20 mouse cellular contexts compared by ENCODE assay signal in genomic region chr7:45166950-45167401, GRCm38 (mm10). TPM values are rescaled to one million over a fixed set of nuclear protein-coding genes. Genes with fewer than 3 reads are reported as not detected.
DNase-seq lines count a peak whose midpoint lies in the region; ATAC-seq and TF ChIP-seq lines count a peak whose summit lies in the region.
"Had no signal": no experiment of that assay in that cellular context is flagged by ENCODE, and none has a peak within 500 bp of the region (broad histone marks: within the 10 kb centered on the region; RNA-seq: fewer than 3 reads in every experiment).

No protein-coding gene starts in this region.

- peak; percentile 11; the same call in 1 of the 2 replicates for ATAC-seq in frontal cortex, adult (ENCODE audit: low TSS enrichment)
- ATAC-seq in forebrain, embryonic 16.5 days, result no peak
- no peak for ATAC-seq in megakaryocyte progenitor cell, adult 5-6 weeks (replicated peaks; ENCODE audit: poor library complexity)

- no peak overlapping the region for H3K27ac ChIP-seq in ES-E14 (ENCODE audit: insufficient read depth, low read depth, low read length, poor library complexity, severe bottlenecking)
- H3K27ac ChIP-seq in forebrain, embryonic 16.5 days (ENCODE audit: low read length), result peak overlapping the region; percentile 58
- H3K27ac ChIP-seq: embryonic facial prominence, embryonic 10.5 days; heart, embryonic 13.5 days; hindbrain, embryonic 13.5 days; liver, embryonic 15.5 days; midbrain, embryonic 12.5 days; stomach, embryonic 15.5 days had no signal

- in situ Hi-C loops in ES-E14 (cut with MboI; ENCODE audit: low sequenced_read_pairs in 2 of 2, unreplicated experiment in 2 of 2), result no loop called here

- no peaks in the 10 kb centered on the region for H3K36me3 ChIP-seq in ES-E14 (ENCODE audit: control insufficient read depth, insufficient read depth, low read length, poor library complexity, severe bottlenecking)
- H3K36me3 ChIP-seq in forebrain, embryonic 16.5 days (ENCODE audit: control insufficient read depth, insufficient read depth), result no peaks in the 10 kb centered on the region
- H3K36me3 ChIP-seq: embryonic facial prominence, embryonic 10.5 days; hindbrain, embryonic 13.5 days; liver, embryonic 15.5 days; midbrain, embryonic 12.5 days; stomach, embryonic 15.5 days had no signal

- intact Hi-C loops in heart, postnatal 36 days (cut with DNase I), result no loop called here

- peak overlapping the region; percentile 44 for H3K4me2 ChIP-seq in forebrain, embryonic 16.5 days (ENCODE audit: low read length)
- H3K4me2 ChIP-seq: heart, embryonic 13.5 days; liver, embryonic 15.5 days; stomach, embryonic 15.5 days had no signal

- DNase-seq in frontal cortex, postnatal 25 days (ENCODE audit: low spot score in 2 of 2), result no peak
- DNase-seq in ES-E14 (ENCODE audit: low read depth, low spot score) (no peak), MN1 (ENCODE audit: low spot score) (no peak)
- DNase-seq in cerebellum, postnatal 10 days, result peak; percentile 59 to 70
- no peak for DNase-seq in heart, postnatal 36 days
- DNase-seq: adrenal gland, adult 2 months; gastrocnemius, postnatal 25 days; kidney, adult 8-10 months; thymus, postnatal 14 days had no signal

- H3K4me1 ChIP-seq in ES-E14 (ENCODE audit: control insufficient read depth in 2 of 2, insufficient read depth in 2 of 2, low read length in 2 of 2, poor library complexity in 1 of 2), result peaks cover 4 to 25% of the 10 kb centered on the region in 2 experiments; a peak in 3 of 4 replicates
- peaks cover 44% of the 10 kb centered on the region for H3K4me1 ChIP-seq in forebrain, embryonic 16.5 days (replicated peaks; ENCODE audit: control insufficient read depth, insufficient read depth, low read length)

- H3K9ac ChIP-seq in ES-E14 (ENCODE audit: insufficient read depth, low read depth, low read length, poor library complexity, severe bottlenecking), result 0 out of 2 replicates have a peak overlapping the region, but pooled peaks have one; percentile 8
- H3K9ac ChIP-seq in forebrain, embryonic 16.5 days (replicated peaks; ENCODE audit: low read depth, low read length), result no peak overlapping the region
- H3K9ac ChIP-seq: heart, embryonic 13.5 days; liver, embryonic 15.5 days; midbrain, embryonic 12.5 days; stomach, embryonic 15.5 days had no signal

- peaks cover 49% of the 10 kb centered on the region for H3K27me3 ChIP-seq in forebrain, embryonic 16.5 days (replicated peaks; ENCODE audit: control insufficient read depth, insufficient read depth, low read length)

- no peak overlapping the region for H3K4me3 ChIP-seq in ES-E14 (ENCODE audit: insufficient read depth in 1 of 2, low read depth in 1 of 2, low read length in 2 of 2, poor library complexity in 1 of 2, severe bottlenecking in 1 of 2)
- H3K4me3 ChIP-seq in forebrain, embryonic 16.5 days (replicated peaks; ENCODE audit: low read length), result no peak overlapping the region; the same call in 1 of the 2 replicates
- H3K4me3 ChIP-seq: heart, embryonic 13.5 days; liver, embryonic 15.5 days; midbrain, embryonic 12.5 days; stomach, embryonic 15.5 days had no signal

- 16% methylated on average over 10 of the region's 10 CpGs for WGBS in forebrain, embryonic 16.5 days

- no peaks in the 10 kb centered on the region for H3K9me3 ChIP-seq in ES-E14 (ENCODE audit: control insufficient read depth, insufficient read depth, low read depth, low read length)
- H3K9me3 ChIP-seq in forebrain, embryonic 16.5 days (ENCODE audit: control insufficient read depth, low read length), result no peaks in the 10 kb centered on the region

TF ChIP-seq in ES-E14, 5 proteins besides CTCF, POLR2A, EP300 and RAD21:
- TF ChIP-seq CHD2 (IDR thresholded peaks at IDR 0.05; ENCODE audit: low read depth, low read length) (no peak), ZNF384 (IDR thresholded peaks at IDR 0.05; ENCODE audit: low read depth, low read length) (no peak)

RNA-seq across cellular contexts. Expression of gene Slc17a7, which starts 3.2 kb away (rescaled TPM):
- total RNA-seq in ES-E14 (2012; rRNA removed), result 3.4 and 4.4 TPM in 2 replicates
- 20.1 and 22.8 TPM in 2 replicates for polyA plus RNA-seq in forebrain, embryonic 16.5 days (2015; fragmentation: Nextera tagmentation; extraction: Ambion mirVana)
- total RNA-seq in heart, postnatal 36 days (2021), result 10 to 100 TPM; 19.7 to 21.0 TPM
- 0.07 TPM in 1 of 2 replicates, not detected in the other for total RNA-seq in megakaryocyte progenitor cell, adult 5-6 weeks (2015)
- not detected in 2 replicates for total RNA-seq in megakaryocyte progenitor cell, adult 5-6 weeks (2017)
- polyA plus RNA-seq: liver, embryonic 15.5 days; stomach, embryonic 15.5 days had no signal

RNA-seq across cellular contexts. Expression of gene Gfy, which starts 12.4 kb away (rescaled TPM):
- 0.11 TPM in 1 of 2 replicates, not detected in the other for total RNA-seq in ES-E14 (2012; rRNA removed)
- 0.51 TPM in 1 of 2 replicates, not detected in the other for polyA plus RNA-seq in forebrain, embryonic 16.5 days (2015; fragmentation: Nextera tagmentation; extraction: Ambion mirVana)
- total RNA-seq in heart, postnatal 36 days (2021), result not detected
- total RNA-seq in megakaryocyte progenitor cell, adult 5-6 weeks (2015), result not detected in 2 replicates
- not detected in 2 replicates for total RNA-seq in megakaryocyte progenitor cell, adult 5-6 weeks (2017)
- total RNA-seq: adrenal gland, adult 2 months; gastrocnemius, postnatal 25 days had no signal
- polyA plus RNA-seq: adrenal gland, adult 2 months; heart, embryonic 13.5 days; hindbrain, embryonic 13.5 days; large intestine, adult 2 months; limb, embryonic 11.5 days; liver, embryonic 15.5 days; midbrain, embryonic 12.5 days; stomach, embryonic 15.5 days had no signal

RNA-seq across cellular contexts. Expression of gene Aldh16a1, which starts 12.6 kb away (rescaled TPM):
- 108 and 115 TPM in 2 replicates for total RNA-seq in ES-E14 (2012; rRNA removed)
- polyA plus RNA-seq in forebrain, embryonic 16.5 days (2015; fragmentation: Nextera tagmentation; extraction: Ambion mirVana), result 19.3 and 20.9 TPM in 2 replicates
- 10 to 100 TPM; 20.6 to 22.8 TPM for total RNA-seq in heart, postnatal 36 days (2021)
- total RNA-seq in megakaryocyte progenitor cell, adult 5-6 weeks (2015), result 57.5 and 59.3 TPM in 2 replicates
- 23.4 and 25.8 TPM in 2 replicates for total RNA-seq in megakaryocyte progenitor cell, adult 5-6 weeks (2017)

RNA-seq across cellular contexts. Expression of gene Pih1d1, which starts 12.9 kb away (rescaled TPM):
- total RNA-seq in ES-E14 (2012; rRNA removed), result 69.9 and 70.2 TPM in 2 replicates
- polyA plus RNA-seq in forebrain, embryonic 16.5 days (2015; fragmentation: Nextera tagmentation; extraction: Ambion mirVana), result 84.2 and 90.2 TPM in 2 replicates
- total RNA-seq in heart, postnatal 36 days (2021), result 10 to 100 TPM; 41.8 to 43.1 TPM
- total RNA-seq in megakaryocyte progenitor cell, adult 5-6 weeks (2015), result 114 and 146 TPM in 2 replicates
- total RNA-seq in megakaryocyte progenitor cell, adult 5-6 weeks (2017), result 34.9 and 61.8 TPM in 2 replicates

RNA-seq across cellular contexts. Expression of gene Pth2, which starts 13.8 kb away (rescaled TPM):
- 0.54 TPM in 1 of 2 replicates, not detected in the other for total RNA-seq in ES-E14 (2012; rRNA removed)
- 0.63 TPM in 1 of 2 replicates, not detected in the other for polyA plus RNA-seq in forebrain, embryonic 16.5 days (2015; fragmentation: Nextera tagmentation; extraction: Ambion mirVana)
- total RNA-seq in heart, postnatal 36 days (2021), result not detected
- total RNA-seq in megakaryocyte progenitor cell, adult 5-6 weeks (2015), result not detected in 2 replicates
- total RNA-seq in megakaryocyte progenitor cell, adult 5-6 weeks (2017), result not detected in 2 replicates
- total RNA-seq: adrenal gland, adult 2 months; gastrocnemius, postnatal 25 days had no signal
- polyA plus RNA-seq: adrenal gland, adult 2 months; embryonic facial prominence, embryonic 10.5 days; heart, embryonic 13.5 days; large intestine, adult 2 months; limb, embryonic 11.5 days; liver, embryonic 15.5 days; stomach, embryonic 15.5 days had no signal

Comparison
In these comparisons a context has a peak if more than half of its experiments do, and no peak if none do; other contexts are left out.
1. DNase-seq: peak in cerebellum, postnatal 10 days (2 of 2); none in frontal cortex, postnatal 25 days (0 of 2), ES-E14 (single experiment), MN1 (single experiment) and heart, postnatal 36 days (0 of 2).